Mouse (Mus musculus) kidney, postnatal 4 days (tissue): Measurements from ENCODE around the gene Ier5.

Experiments
- DNase-seq, 2 experiments: peaks; one replicate each; pipeline ENCODE4 v3.0.0; 2021; ENCODE audit warnings: mixed read lengths in 2 of 2

Ier5 gene

DNA sequence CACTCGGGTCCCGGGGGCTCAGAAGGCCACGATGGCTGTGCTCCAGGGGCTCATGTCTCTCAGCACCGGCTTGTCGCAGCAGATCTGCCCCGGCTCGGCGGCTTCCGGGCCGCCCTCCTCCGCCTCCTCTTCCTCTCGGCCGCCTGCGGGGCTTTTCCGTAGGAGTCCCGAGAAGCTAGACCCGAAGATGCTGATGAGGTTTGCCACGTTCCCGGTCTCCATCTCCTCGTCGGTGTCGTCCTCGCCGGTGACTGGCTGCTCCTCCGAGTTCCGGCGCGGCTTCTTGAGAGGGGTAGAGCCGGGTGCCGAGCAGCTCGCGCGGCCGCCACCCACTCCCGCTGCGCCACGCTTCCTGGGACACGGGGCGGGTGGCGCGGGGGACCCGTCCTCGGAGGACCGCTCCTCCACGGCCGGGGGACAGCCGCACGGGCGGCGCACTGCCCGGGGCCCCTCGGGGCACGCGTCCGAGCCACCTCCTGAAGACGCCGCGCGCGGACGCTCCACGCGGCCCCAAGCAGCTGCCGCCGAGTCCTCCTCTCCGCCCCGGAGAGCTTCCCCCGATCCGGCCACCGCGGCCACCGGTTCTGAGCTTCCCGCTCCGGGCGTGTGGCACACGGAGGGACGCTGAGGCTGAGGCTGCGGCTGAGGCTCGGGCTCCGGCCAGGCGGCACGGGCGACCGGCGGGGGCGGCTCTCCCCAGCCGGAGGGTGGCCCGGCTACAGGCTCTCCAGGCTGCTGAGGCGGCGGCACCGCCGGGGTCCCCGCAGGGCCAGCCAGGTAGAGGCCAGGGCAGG, 753 bp downstream of the Ier5 start:
- peak; percentile 67 to 78 for DNase-seq

GRCm38 (mm10) chr1:155097931-155098485, 1.4 kb downstream of the Ier5 start:
- peak; percentile 54 to 66 for DNase-seq

- no peak for DNase-seq
Measured at GRCm38 (mm10) chr1:155097354-155097753, 2.1 kb downstream of the Ier5 start.

DNA sequence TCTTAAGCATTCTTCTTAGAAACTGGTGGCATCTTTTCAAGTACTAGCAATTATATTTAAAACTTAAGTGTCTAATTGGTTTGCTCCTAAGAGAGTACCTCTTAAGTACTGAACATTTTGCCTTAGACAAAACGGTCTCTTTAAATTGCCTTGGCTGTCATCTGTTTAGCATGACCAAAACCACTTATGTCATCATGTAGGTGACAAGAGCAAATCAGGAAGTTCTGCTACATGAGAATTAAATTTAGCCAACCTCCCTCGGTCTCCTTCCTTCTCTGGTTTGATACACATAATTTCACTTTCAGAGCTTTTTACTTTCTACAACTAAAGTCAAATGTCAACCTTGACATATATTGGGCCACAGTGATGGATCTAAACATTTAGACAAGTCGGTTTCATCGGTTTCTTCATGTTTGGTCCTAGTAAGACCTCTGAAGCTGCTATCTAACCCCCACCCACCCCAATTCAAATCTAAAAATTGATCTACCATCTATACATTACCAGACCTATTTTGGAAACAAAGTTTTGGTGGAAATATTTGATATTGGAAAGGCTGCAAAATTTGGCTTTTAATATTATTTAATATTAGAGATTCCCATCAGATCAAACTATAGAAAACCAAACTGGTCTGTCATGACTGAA, 2.7 kb downstream of the Ier5 start:
- DNase-seq = no peak

- no peak for DNase-seq
Measured at GRCm38 (mm10) chr1:155093971-155094707, 5.3 kb downstream of the Ier5 start.

- DNase-seq = peak; percentile 61 to 72
Measured at GRCm38 (mm10) chr1:155093145-155093791, 6.2 kb downstream of the Ier5 start.

GRCm38 (mm10) chr1:155091842-155092800, 7.3 kb downstream of the Ier5 start:
- peak; percentile 79 to 85 for DNase-seq

- DNase-seq = peak in 1 of 2 experiments; percentile 60
Measured at GRCm38 (mm10) chr1:155091374-155091841, 8.0 kb downstream of the Ier5 start.

DNA sequence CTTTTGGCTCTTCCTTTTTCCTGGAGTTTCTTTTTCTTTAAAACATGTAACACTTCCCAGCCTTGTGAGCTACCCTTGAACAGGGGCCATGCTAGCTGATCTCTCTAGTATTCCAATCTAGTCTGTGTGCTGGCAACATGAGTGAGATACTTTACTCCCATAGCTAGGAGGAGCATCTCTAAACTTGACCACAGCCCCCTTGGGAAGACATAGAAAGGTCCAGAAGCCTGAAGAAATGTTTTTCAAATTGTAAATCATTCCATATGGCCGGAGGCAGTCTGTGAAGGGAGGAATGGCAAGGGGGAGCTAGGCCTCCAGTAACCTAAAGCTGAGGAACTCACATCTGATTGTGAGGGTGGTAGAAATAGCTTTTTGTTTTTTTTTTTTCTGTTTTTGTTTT, 8.7 kb downstream of the Ier5 start:
- DNase-seq = no peak

DNA sequence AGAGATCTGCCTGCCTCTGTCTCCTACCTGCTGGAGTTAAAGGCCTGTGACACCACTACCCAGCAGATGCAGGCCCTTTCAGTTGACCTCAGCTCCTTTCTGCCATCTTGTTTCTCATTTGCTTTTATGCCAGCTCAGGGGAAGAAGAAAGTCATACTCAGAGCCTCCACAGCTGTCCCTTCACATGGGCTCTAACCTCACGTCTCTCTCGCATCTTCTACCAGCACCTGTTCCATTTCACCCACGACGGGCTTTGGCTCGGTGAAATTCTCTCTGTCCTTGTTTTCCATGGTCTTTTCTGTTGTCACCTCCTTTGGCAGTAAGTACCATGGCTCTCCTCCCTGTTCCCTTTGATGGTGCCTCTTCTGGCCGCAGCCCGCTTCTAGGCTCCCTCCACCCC, 9.1 kb downstream of the Ier5 start:
- no peak for DNase-seq

DNA sequence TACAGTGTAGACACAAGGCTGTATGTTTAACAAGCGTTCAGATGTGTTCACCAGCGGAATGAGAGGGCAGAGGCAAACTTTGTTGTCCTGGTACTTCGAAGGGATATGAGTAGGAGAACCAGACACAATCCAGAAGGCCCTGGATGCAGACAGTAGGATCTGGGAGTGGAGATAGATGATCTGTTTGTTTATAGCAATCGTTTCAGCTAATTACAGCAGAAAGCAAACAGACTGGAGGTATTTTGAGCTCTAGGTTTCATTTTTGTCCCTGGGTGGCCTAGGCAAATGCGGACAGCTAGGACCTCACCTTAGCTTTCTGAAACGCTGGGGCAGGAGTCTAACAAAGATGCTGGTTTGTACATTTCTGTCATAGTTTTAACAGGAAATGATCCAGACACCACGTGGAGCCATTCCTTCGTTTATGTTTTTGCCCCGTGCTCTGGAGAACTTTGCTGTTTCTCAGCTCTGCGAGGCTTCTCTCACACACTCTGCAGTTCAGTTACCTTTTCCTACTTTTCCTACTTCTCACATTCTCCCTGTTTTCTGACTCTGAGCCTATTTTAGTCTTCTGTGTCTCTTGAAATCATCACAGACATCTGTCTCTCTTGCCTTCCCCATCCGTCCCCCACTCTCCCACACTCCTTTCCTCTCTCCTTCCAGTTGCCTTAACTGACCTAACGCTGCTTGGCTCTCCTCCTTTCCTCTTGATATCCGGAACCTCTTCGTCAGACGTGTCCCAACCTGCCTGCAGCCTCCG, 10.4 kb downstream of the Ier5 start:
- DNase-seq = no peak

DNA sequence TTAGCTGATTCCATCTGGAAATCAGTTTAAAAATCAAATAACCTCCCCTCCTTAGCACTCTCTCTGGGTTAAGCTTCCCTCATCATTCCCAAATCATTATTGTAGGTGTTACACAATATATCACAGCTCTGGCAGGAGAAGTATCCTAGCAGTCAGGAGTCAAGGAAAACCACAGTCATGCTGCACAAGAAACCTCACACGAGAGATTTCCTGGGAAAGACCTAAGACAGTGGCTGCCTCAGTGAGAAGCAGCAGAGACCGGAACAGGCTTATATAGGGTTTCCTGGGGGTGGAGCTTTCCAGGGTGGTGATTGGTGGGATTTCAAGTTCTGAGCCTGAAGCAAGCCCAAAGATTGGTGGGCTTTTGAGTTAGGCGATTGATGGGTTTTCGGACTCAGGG, 11.4 kb downstream of the Ier5 start:
- DNase-seq = no peak

GRCm38 (mm10) chr1:155086893-155087292, 12.5 kb downstream of the Ier5 start:
- no peak for DNase-seq

DNA sequence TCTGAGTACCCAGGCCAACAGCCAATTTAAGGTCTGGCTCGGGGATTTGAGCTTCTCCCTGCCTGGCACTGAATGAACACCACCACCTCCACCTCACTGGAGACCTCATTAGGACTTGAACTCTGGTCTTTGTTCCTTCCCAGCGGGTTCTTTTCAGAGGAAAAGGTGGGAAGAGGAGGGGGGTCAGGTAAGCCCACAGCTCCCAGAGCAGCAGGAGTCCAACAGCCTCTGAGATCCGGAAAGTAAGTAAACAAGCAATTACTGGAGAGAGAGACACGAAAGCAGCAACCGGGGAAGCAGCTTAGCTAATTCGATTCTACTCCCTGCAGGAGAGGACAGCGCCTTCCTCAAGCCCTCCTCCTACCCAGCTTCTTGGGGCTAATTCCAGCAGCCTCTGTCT, 13.0 kb downstream of the Ier5 start:
- peak in 1 of 2 experiments; percentile 47 for DNase-seq

DNA sequence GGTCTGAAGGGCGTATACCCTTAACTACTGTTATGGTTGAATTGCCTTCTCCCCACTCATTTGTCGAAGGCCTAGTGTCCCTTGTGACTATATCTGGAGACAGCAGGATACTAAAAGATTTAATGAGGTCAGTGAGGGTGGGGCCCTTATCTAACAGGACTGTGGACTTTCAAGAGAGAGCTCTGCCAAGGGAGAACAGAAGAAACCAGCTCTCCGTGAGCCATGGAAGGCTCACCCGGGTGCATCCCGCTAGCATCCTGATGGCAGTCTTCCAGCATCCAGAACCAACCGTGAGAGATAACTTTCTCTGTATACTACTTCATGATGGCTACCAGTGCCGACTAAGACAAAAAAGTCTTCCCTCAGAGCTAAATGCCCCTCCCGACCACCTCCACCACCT, 14.6 kb downstream of the Ier5 start:
- DNase-seq = peak; percentile 21 to 46

- peak; percentile 97 to 98 for DNase-seq
Measured at GRCm38 (mm10) chr1:155083271-155084265, 15.9 kb downstream of the Ier5 start.

DNA sequence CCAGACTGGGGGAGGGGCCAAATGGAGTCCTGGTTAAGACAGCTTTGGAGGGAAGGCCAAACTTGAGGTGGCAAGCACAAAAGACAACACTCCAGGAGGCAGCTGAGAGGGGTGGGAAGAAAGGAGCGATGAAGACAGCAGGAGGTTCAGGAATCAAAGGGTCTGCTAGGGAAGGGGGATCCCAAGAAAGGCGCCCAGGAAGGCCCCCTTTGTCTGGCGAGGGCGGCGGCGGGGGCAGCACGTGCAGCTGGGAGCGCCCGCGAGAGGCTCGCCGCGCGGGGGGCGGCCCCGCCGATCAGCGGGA, 16.5 kb downstream of the Ier5 start:
- DNase-seq = peak; percentile 75 to 83

DNA sequence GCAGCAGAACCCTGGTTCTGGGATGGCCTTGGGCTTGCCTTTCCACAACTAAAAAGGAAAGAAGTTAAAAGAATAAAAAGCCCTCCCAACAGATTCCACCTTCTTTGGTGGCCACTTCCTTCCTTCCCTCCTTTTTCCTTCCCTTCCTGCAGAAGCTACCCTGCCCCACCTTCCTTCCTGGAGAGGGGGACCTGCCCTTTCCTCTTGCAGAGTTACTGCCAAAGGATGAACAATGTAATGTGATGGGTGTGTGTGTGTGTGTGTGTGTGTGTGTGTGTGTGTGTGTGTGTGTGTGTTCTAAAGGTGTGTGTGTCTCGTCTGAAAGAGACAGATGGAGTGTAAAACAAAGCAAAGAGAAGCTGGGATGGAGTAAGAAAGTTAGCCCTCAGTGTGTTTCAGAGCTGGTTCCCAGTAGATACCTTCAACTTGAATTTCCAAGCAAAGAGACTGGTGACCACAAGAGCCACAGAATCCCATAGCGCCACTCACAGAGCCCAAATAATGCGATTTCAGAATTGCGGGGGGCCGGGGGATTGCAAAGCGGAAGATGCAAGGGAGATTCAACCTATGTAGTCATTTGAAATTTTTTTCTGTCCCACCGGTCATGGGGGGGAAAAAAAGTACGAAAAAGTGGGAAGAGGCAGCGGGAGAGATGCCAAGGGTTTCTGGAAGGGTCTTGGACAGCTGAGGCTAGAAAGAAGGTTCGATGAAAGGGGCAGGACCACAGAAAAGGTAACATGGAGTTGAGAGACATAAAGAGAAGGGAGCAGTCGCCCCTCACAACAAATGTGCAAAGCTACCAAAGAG, 17.1 kb downstream of the Ier5 start:
- DNase-seq = peak in 1 of 2 experiments; percentile 49

DNA sequence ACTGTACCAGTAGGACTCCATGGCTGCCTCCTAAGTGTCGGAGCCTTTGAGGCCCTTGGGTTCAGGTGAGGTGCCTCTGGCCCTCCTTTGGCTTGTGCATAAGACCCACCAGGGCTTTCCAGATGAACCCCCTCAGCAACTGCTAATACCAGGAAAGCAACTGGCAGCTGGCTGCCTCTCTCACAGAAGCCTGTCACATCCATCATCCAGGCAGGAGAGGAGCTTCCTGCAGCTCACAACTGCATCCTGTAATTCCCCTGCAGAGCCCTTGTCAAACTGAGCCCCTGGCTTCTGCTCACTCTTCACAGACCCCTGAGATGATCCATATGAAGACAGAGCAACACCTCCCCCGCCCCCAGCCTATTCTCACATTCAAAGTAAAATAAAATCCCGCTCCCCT, 21.8 kb downstream of the Ier5 start:
- peak in 1 of 2 experiments; percentile 42 for DNase-seq
